Mouse (Mus musculus) hindbrain, embryonic 14.5 days (tissue): ENCODE data around the gene Tgfb3. TPM values are rescaled to one million over a fixed set of nuclear protein-coding genes. Genes with fewer than 3 reads are reported as not detected.

ENCODE experiments used
- ATAC-seq: fragments of 200-750 bp; cut with Nextera tagmentation; 2 replicates; pipeline ENCODE4 v1.8.0; 2017; ENCODE audit warnings: moderate number of reproducible peaks, mild to moderate bottlenecking, moderate TSS enrichment, moderate library complexity; ENCODE audit not compliant: low FRiP score
- DNase-seq: peaks from one replicate; pipeline ENCODE4 v3.0.0-alpha.2; 2015; ENCODE audit warnings: low spot score
- H3K27ac ChIP-seq: fragments of 300-500 bp; sonication (generic); 2 replicates; pipeline ENCODE4 v1.5.1; 2014; ENCODE audit warnings: mild to moderate bottlenecking, moderate library complexity
- H3K27me3 ChIP-seq: fragments of 300-500 bp; sonication (generic); 2 replicates; pipeline ENCODE4 v1.6.1; 2014; ENCODE audit warnings: mild to moderate bottlenecking, low read length, mixed read lengths; ENCODE audit not compliant: control insufficient read depth, insufficient read depth
- H3K36me3 ChIP-seq: fragments of 300-500 bp; sonication (generic); replicated peaks from 2 replicates; pipeline ENCODE4 v1.6.1; 2014; ENCODE audit not compliant: control insufficient read depth, insufficient read depth
- H3K4me1 ChIP-seq: fragments of 300-500 bp; sonication (generic); replicated peaks from 2 replicates; pipeline ENCODE4 v1.6.1; 2014; ENCODE audit warnings: antibody characterized with exemption, low read length, mixed read lengths; ENCODE audit not compliant: control insufficient read depth, insufficient read depth
- H3K4me2 ChIP-seq: fragments of 300-500 bp; sonication (generic); replicated peaks from 2 replicates; pipeline ENCODE4 v1.6.1; 2014; ENCODE audit warnings: mild to moderate bottlenecking, moderate library complexity
- H3K4me3 ChIP-seq: fragments of 300-500 bp; sonication (generic); replicated peaks from 2 replicates; pipeline ENCODE4 v1.5.1; 2014; ENCODE audit warnings: mild to moderate bottlenecking, low read length
- H3K9ac ChIP-seq: fragments of 300-500 bp; sonication (generic); 2 replicates; pipeline ENCODE4 v1.6.1; 2014
- H3K9me3 ChIP-seq: fragments of 300-500 bp; sonication (generic); 2 replicates; pipeline ENCODE4 v1.6.1; 2016; ENCODE audit warnings: low read length; ENCODE audit not compliant: control insufficient read depth
- WGBS: fragments of 180-500 bp; shearing (Covaris S2); extraction: QIAGEN DNeasy Blood & Tissue Kit; methylation state at CpG from one replicate; pipeline ENCODE4 v1.1.7; 2014; 5-methylcytosine and 5-hydroxymethylcytosine counted together
- polyA plus RNA-seq: library from polyadenylated mRNA; unstranded; fragments of >200 nt; fragmentation: Nextera tagmentation; extraction: Ambion mirVana; gene quantifications from 2 replicates; pipeline ENCODE4 v1.2.1, GENCODE M21; 2014

The Tgfb3 gene
- polyA plus RNA-seq, 1 experiment from 2014 or later = 4.0 TPM

DNA sequence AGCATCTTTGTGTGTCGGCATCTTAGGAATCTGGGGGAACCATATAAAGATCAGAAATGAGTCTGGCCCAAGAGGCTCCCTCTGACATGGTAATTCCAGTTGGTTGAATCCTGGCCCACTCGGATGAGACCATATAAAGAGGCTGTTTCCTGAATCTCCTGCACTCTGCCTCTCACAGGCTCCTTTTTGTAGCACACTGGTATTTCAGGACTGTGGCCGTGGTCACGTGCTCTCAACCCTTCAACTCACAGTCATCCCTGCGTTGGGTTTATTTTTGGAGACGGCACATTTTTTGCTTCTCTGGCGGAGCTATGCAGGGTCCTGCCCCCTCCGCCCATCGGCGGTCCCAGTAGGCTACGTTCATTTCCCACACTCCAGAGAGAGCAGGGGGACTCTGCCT lies 25.5 kb upstream of the Tgfb3 start:
- WGBS = 74% methylated on average over 11 of the region's 11 CpGs
- no peak overlapping the region for H3K27ac ChIP-seq
- no peaks in the 10 kb centered on the region for H3K9me3 ChIP-seq
- no peaks in the 10 kb centered on the region for H3K27me3 ChIP-seq
- H3K4me3 ChIP-seq = no peak overlapping the region
- H3K36me3 ChIP-seq = 0 out of 2 replicates have a peak, but pooled peaks cover 5% of the 10 kb centered on the region
- ATAC-seq (no peak), DNase-seq (no peak)
- H3K4me2 ChIP-seq = no peak overlapping the region
- H3K4me1 ChIP-seq = peaks cover 13% of the 10 kb centered on the region
- H3K9ac ChIP-seq = no peak overlapping the region

DNA sequence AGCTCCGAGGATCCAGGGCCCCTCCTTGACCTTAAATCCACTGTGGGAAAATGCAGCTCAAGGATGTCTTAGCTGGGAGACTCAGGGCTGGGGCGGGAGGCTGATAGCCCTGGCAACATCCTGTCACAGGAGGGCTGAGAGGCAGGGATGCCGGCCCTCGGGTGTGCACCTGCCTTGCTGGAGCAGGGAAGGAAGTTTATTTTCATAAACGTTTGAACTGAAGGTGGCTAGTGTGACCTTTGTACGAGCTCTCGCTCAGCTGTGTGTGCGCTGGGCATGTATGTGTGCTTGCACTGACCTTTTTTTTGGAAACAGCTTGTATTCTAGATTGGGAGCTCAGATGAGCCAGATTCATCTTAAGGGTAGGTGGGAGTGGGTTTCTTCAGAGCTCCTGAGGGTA lies 25.0 kb upstream of the Tgfb3 start:
- Histone ChIP-seq H3K4me3 (no peak overlapping the region), H3K9ac (0 out of 2 replicates have a peak overlapping the region, but pooled peaks have one; percentile 13), H3K4me2 (no peak overlapping the region), H3K4me1 (peaks cover 13% of the 10 kb centered on the region), H3K27ac (no peak overlapping the region), H3K27me3 (no peaks in the 10 kb centered on the region), H3K9me3 (no peaks in the 10 kb centered on the region), H3K36me3 (0 out of 2 replicates have a peak, but pooled peaks cover 8% of the 10 kb centered on the region)
- DNase-seq (no peak), ATAC-seq (no peak)
- WGBS = 44% methylated on average over 8 of the region's 8 CpGs

DNA sequence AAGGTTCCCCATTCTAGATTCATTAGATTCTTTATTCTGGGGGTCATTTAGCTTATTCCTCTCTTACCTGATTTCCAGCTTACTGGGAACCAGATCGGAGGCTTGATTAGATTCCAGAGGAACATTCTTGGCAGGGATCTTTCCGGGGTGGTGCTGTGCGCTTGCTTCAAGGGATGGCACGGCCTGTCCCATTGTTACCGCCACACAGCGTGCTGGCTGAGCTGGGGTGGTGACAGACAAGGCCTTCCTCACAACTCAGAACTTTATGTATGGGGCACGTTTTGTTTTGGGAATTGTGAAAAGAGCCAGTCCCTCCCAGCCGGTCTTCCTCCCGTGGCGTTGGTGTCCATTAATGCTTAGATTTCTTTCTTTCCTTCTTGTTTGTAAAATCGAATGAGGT lies 24.6 kb upstream of the Tgfb3 start:
- 0 out of 2 replicates have a peak overlapping the region, but pooled peaks have one; percentile 13 for H3K9ac ChIP-seq
- peaks cover 13% of the 10 kb centered on the region for H3K4me1 ChIP-seq
- DNase-seq (no peak), ATAC-seq (no peak)
- 21% methylated on average over 11 of the region's 11 CpGs for WGBS
- H3K27ac ChIP-seq = no peak overlapping the region; the same call in 1 of the 2 replicates
- H3K36me3 ChIP-seq = 0 out of 2 replicates have a peak, but pooled peaks cover 8% of the 10 kb centered on the region
- no peaks in the 10 kb centered on the region for H3K27me3 ChIP-seq
- no peak overlapping the region for H3K4me2 ChIP-seq
- no peaks in the 10 kb centered on the region for H3K9me3 ChIP-seq
- no peak overlapping the region for H3K4me3 ChIP-seq

DNA sequence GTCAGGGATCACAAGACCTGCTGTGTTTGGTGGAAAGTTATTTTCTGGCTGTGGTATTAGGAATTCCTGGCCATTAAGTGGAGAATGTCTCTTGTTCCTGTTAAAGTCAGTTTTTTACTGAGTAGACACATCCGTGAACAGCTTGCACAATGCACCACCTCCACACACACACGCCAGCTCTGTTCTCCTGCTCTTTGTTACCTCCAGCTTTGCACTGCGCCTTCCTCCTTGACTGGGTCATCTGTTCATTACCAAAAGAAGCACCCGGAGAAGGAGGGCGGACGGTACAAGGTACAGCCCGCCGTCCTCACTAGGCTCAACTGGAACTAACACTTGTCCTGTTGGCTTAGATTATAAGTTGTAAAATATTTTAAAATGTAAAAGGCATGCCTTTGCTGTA lies 23.8 kb upstream of the Tgfb3 start:
- Histone ChIP-seq H3K9me3 (no peaks in the 10 kb centered on the region), H3K9ac (no peak overlapping the region), H3K4me2 (no peak overlapping the region), H3K27me3 (no peaks in the 10 kb centered on the region), H3K4me1 (peaks cover 13% of the 10 kb centered on the region), H3K4me3 (no peak overlapping the region), H3K27ac (no peak overlapping the region), H3K36me3 (0 out of 2 replicates have a peak, but pooled peaks cover 8% of the 10 kb centered on the region)
- ATAC-seq (no peak), DNase-seq (no peak)
- WGBS = 73% methylated on average over 8 of the region's 8 CpGs

DNA sequence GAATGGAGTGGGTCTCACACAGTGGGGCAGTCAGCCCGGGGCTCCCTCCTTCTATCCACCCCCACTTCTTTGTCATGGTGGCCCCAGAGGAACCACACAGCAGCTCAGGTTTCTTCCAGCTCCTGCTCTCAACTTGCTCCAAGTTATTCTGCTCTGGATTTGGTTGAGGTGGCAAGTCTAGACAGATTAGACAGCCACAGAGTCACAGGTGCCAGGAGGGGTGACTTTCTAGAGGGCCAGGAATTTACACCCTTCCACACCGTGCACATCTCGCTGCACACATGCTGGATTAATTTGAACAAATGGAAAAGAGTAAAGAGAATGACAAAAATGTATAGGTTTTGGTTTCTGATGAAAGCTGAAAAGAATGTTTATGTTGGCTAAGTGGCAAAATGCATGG lies 21.9 kb upstream of the Tgfb3 start:
- 92% methylated on average over 3 of the region's 3 CpGs for WGBS
- Histone ChIP-seq H3K27ac (no peak overlapping the region), H3K36me3 (0 out of 2 replicates have a peak, but pooled peaks cover 8% of the 10 kb centered on the region), H3K4me1 (peaks cover 13% of the 10 kb centered on the region), H3K27me3 (no peaks in the 10 kb centered on the region), H3K4me2 (no peak overlapping the region), H3K9me3 (no peaks in the 10 kb centered on the region), H3K9ac (no peak overlapping the region), H3K4me3 (no peak overlapping the region)
- ATAC-seq = no peak
- DNase-seq = no peak

DNA sequence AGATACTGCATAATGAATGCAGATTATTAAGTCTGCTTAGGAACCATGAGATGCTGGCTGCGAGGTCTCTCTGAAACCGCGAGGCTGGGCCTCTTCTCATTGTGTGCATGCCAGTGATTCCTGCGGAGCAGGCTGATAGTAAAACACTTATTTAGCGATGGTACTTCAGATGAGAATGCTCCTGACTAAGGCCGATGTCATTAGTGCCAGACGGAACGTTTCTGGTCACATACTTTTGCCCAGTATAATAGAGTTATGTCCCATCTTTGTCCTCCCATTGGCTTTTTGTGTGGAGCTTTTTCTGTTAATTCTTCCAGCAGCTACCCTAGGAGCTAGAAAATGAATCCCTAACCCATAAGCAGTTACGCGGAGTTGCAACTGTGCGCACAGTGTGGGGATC lies 18.9 kb upstream of the Tgfb3 start:
- 73% methylated on average over 11 of the region's 11 CpGs for WGBS

DNA sequence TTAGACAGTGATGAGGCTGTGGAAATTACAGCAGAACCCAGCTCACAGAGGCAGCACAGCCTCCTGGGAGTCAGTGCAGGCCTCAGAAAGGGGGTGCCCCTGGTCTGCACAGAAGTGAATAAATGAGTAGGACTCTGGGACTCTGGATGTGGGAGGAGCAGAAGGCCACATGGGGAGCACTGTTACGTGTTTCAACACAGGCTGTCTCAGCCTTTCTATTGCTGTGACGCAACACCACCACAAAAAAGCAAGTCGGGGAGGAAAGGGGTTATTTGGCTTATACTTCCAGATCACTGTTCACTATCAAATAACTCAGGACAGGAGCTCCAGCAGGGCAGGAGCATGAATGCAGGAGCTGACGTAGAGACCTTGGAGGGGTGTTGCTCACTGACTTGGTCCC lies 17.0 kb upstream of the Tgfb3 start:
- peaks cover 16% of the 10 kb centered on the region; the same call in 1 of the 2 replicates for H3K36me3 ChIP-seq
- ATAC-seq = no peak
- no peak overlapping the region for H3K4me3 ChIP-seq
- H3K27ac ChIP-seq = no peak overlapping the region
- no peaks in the 10 kb centered on the region for H3K9me3 ChIP-seq
- no peak overlapping the region for H3K9ac ChIP-seq
- H3K27me3 ChIP-seq = no peaks in the 10 kb centered on the region
- no peaks in the 10 kb centered on the region; the same call in 1 of the 2 replicates for H3K4me1 ChIP-seq
- WGBS = 97% methylated on average over 4 of the region's 4 CpGs
- no peak for DNase-seq
- no peak overlapping the region for H3K4me2 ChIP-seq

More for the DNA sequence above, 18.9 kb upstream of the Tgfb3 start:
- Histone ChIP-seq H3K36me3 (0 out of 2 replicates have a peak, but pooled peaks cover 11% of the 10 kb centered on the region), H3K9me3 (no peaks in the 10 kb centered on the region), H3K4me3 (no peak overlapping the region), H3K27ac (no peak overlapping the region), H3K9ac (no peak overlapping the region), H3K27me3 (no peaks in the 10 kb centered on the region), H3K4me2 (no peak overlapping the region), H3K4me1 (0 out of 2 replicates have a peak, but pooled peaks cover 2% of the 10 kb centered on the region)
- ATAC-seq (no peak), DNase-seq (no peak)

DNA sequence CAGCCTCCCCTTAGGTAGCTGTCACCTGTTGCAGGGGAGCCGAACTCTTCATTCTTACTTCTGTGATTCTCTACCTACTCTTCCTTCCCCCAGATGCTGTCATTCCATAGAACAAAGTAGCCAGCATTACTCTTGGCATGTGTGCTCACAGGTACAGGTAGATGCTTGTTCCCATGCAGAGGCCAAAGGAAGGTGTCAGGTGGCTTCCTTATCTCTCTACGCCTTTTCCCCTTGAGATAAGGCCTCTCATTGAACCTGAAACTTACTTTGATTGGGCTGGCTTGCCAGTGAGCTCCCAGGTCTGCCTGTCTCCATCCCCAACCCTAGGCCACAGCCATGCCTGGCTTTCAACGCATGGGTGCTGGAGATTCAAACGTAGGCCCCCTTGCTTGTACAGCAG lies 15.2 kb upstream of the Tgfb3 start:
- Histone ChIP-seq H3K27ac (no peak overlapping the region), H3K36me3 (peaks cover 20% of the 10 kb centered on the region), H3K4me2 (no peak overlapping the region), H3K27me3 (no peaks in the 10 kb centered on the region), H3K4me1 (no peaks in the 10 kb centered on the region; the same call in 1 of the 2 replicates), H3K9me3 (no peaks in the 10 kb centered on the region), H3K4me3 (no peak overlapping the region), H3K9ac (no peak overlapping the region)
- 98% methylated on average over 4 of the region's 4 CpGs for WGBS
- ATAC-seq (no peak), DNase-seq (no peak)

DNA sequence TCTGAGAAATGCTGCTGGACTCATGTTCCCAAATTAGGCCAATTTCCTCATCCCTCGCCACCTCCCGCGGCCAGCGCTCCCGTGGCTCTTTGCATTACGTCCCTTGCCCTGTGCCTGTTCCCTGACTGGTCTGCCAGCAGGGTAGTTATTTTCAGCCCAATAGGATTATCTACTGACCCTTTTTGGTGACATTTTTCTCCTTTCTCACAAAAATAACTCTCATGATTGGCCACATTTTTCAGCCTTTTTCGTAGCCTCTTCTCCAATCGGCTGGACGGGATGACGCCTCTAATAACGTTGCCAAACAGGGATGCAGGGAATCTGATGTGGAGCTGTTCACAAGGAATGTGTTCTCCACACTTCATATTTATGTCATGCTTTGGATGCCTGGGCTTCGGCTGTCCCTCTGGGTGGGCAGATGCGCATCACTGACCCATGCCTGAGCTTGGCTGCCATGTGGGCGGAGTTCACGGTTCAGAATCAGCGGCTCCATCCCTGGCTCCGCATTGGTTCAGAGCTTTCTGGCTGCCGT lies 12.8 kb upstream of the Tgfb3 start:
- Histone ChIP-seq H3K27me3 (no peaks in the 10 kb centered on the region), H3K9me3 (no peaks in the 10 kb centered on the region), H3K27ac (no peak overlapping the region), H3K4me2 (no peak overlapping the region), H3K4me3 (no peak overlapping the region), H3K36me3 (peaks cover 27% of the 10 kb centered on the region), H3K9ac (no peak overlapping the region), H3K4me1 (no peaks in the 10 kb centered on the region; the same call in 1 of the 2 replicates)
- WGBS = 46% methylated on average over 18 of the region's 18 CpGs
- no peak for ATAC-seq
- DNase-seq = no peak
